Mouse (Mus musculus): ENCODE data around the gene Relch. TPM values are rescaled to one million over a fixed set of nuclear protein-coding genes. Genes with fewer than 3 reads are reported as not detected.
A peak's percentile ranks its signal among the peaks of the same experiment; 100 is the strongest.

Relch gene
- 48.5 and 58.1 TPM in 2 replicates for polyA plus RNA-seq (2012; rRNA removed)

- WGBS: under 1% methylated on average over 41 of the region's 41 CpGs
- no peak for TF ChIP-seq CTCF (IDR thresholded peaks at IDR 0.05; ENCODE audit: borderline replicate concordance, insufficient read depth, low read depth, low read length)
- peak; percentile 93 for TF ChIP-seq POLR2A (IDR thresholded peaks at IDR 0.05; ENCODE audit: borderline replicate concordance, insufficient read depth, low read length)
- H3K4me1 ChIP-seq (ENCODE audit: control insufficient read depth, insufficient read depth, low read length): peaks cover 8% of the 10 kb centered on the region; the same call in 1 of the 2 replicates
- peak within 1 kb of the TSS; percentile 90 for H3K4me3 ChIP-seq (replicated peaks; ENCODE audit: insufficient read depth, low read depth, low read length)
- DNase-seq: peak; percentile 94 to 98
- peak within 1 kb of the TSS; percentile 73 for H3K27ac ChIP-seq (ENCODE audit: insufficient read depth, low read length)
- no peaks in the 10 kb centered on the region for H3K27me3 ChIP-seq (ENCODE audit: control insufficient read depth, insufficient read depth, low read length)
Measured at GRCm38 (mm10) chr1:105663171-105663961, at the start of gene Relch, which contains the start of gene Pign. Gene Relch (plus strand): TSS chr1:105663861. Gene Pign (minus strand): TSS chr1:105663677.

DNA sequence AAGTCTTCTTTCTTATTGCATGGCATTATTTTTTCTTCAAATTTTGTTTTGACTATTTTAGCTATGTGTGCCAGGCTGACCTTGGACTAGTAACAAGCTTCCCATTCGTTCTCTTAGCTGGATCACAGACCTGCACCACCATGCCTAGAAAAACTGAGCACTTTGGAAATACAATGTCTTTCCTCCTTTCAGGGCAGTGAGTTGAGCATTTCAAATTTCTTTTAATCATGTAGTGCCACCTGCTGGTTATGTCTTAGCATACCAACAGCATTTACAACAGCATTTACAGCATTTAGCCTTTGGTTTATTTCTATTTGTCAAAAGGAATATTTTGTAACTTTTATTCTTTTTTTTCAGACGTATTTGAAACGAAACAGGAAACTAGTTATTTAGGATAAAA lies 33.2 kb upstream of the Relch start:
- TF ChIP-seq CTCF (IDR thresholded peaks at IDR 0.05; ENCODE audit: borderline replicate concordance, insufficient read depth, low read depth, low read length) (peak; percentile 14; the same call in 1 of the 2 replicates), POLR2A (IDR thresholded peaks at IDR 0.05; ENCODE audit: borderline replicate concordance, insufficient read depth, low read length) (no peak)
- WGBS: 23% methylated on average over 3 of the region's 3 CpGs

GRCm38 (mm10) chr1:105644093-105644492 lies 19.6 kb upstream of the Relch start:
- Histone ChIP-seq H3K27ac (ENCODE audit: insufficient read depth, low read length) (no peak overlapping the region), H3K27me3 (ENCODE audit: control insufficient read depth, insufficient read depth, low read length) (no peaks in the 10 kb centered on the region), H3K4me1 (ENCODE audit: control insufficient read depth, insufficient read depth, low read length) (no peaks in the 10 kb centered on the region), H3K4me3 (replicated peaks; ENCODE audit: insufficient read depth, low read depth, low read length) (no peak overlapping the region)
- WGBS: 84% methylated on average over 3 of the region's 3 CpGs
- DNase-seq: no peak
- no peak for TF ChIP-seq CTCF (IDR thresholded peaks at IDR 0.05; ENCODE audit: borderline replicate concordance, insufficient read depth, low read depth, low read length)
- TF ChIP-seq POLR2A (IDR thresholded peaks at IDR 0.05; ENCODE audit: borderline replicate concordance, insufficient read depth, low read length): no peak

More for the DNA sequence above, 33.2 kb upstream of the Relch start:
- H3K4me1 ChIP-seq (ENCODE audit: control insufficient read depth, insufficient read depth, low read length): no peaks in the 10 kb centered on the region
- H3K4me3 ChIP-seq (replicated peaks; ENCODE audit: insufficient read depth, low read depth, low read length): no peak overlapping the region
- no peaks in the 10 kb centered on the region for H3K27me3 ChIP-seq (ENCODE audit: control insufficient read depth, insufficient read depth, low read length)
- DNase-seq: peak; percentile 20 to 62
- no peak overlapping the region for H3K27ac ChIP-seq (ENCODE audit: insufficient read depth, low read length)

DNA sequence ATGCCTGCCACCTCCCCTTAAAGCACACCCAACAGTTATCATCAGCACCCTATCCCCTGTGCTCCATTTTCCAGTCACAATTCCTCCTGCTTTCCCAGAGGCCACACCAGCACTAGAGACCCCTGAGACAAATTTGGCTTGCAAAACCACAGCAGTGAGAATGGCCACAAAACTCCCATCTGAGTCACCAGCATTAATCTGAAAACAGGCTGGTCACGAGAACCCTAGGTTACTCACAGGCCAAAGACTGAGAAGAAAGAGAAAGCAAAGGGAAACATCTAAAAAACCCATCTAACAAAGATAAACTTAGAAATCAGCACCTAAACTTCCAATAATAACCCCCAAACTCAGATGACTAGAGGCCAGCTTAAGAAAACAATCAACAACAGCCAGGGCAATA lies 13.0 kb upstream of the Relch start:
- DNase-seq: no peak
- TF ChIP-seq CTCF (IDR thresholded peaks at IDR 0.05; ENCODE audit: borderline replicate concordance, insufficient read depth, low read depth, low read length) (no peak), POLR2A (IDR thresholded peaks at IDR 0.05; ENCODE audit: borderline replicate concordance, insufficient read depth, low read length) (no peak)
- Histone ChIP-seq H3K27ac (ENCODE audit: insufficient read depth, low read length) (no peak overlapping the region), H3K27me3 (ENCODE audit: control insufficient read depth, insufficient read depth, low read length) (no peaks in the 10 kb centered on the region), H3K4me1 (ENCODE audit: control insufficient read depth, insufficient read depth, low read length) (no peaks in the 10 kb centered on the region), H3K4me3 (replicated peaks; ENCODE audit: insufficient read depth, low read depth, low read length) (no peak overlapping the region)
- WGBS: 92% methylated on average over 1 of the region's 1 CpGs

- no peak for DNase-seq
- Histone ChIP-seq H3K4me1 (ENCODE audit: control insufficient read depth, insufficient read depth, low read length) (no peaks in the 10 kb centered on the region), H3K27me3 (ENCODE audit: control insufficient read depth, insufficient read depth, low read length) (no peaks in the 10 kb centered on the region), H3K27ac (ENCODE audit: insufficient read depth, low read length) (no peak overlapping the region), H3K4me3 (replicated peaks; ENCODE audit: insufficient read depth, low read depth, low read length) (no peak overlapping the region)
- no peak for TF ChIP-seq POLR2A (IDR thresholded peaks at IDR 0.05; ENCODE audit: borderline replicate concordance, insufficient read depth, low read length)
- TF ChIP-seq CTCF (IDR thresholded peaks at IDR 0.05; ENCODE audit: borderline replicate concordance, insufficient read depth, low read depth, low read length): no peak
- WGBS: 96% methylated on average over 1 of the region's 1 CpGs
Measured at GRCm38 (mm10) chr1:105653981-105654380, 9.7 kb upstream of the Relch start.

GRCm38 (mm10) chr1:105660015-105660414 lies 3.6 kb upstream of the Relch start:
- Histone ChIP-seq H3K4me1 (ENCODE audit: control insufficient read depth, insufficient read depth, low read length) (no peaks in the 10 kb centered on the region), H3K27me3 (ENCODE audit: control insufficient read depth, insufficient read depth, low read length) (no peaks in the 10 kb centered on the region), H3K27ac (ENCODE audit: insufficient read depth, low read length) (no peak overlapping the region), H3K4me3 (replicated peaks; ENCODE audit: insufficient read depth, low read depth, low read length) (no peak overlapping the region)
- peak; percentile 51 for TF ChIP-seq CTCF (IDR thresholded peaks at IDR 0.05; ENCODE audit: borderline replicate concordance, insufficient read depth, low read depth, low read length)
- TF ChIP-seq POLR2A (IDR thresholded peaks at IDR 0.05; ENCODE audit: borderline replicate concordance, insufficient read depth, low read length): no peak
- DNase-seq: peak in 1 of 2 experiments; percentile 61
- 15% methylated on average over 3 of the region's 3 CpGs for WGBS

GRCm38 (mm10) chr1:105662820-105663170 lies 866 bp upstream of the Relch start:
- DNase-seq: no peak
- Histone ChIP-seq H3K27ac (ENCODE audit: insufficient read depth, low read length) (no peak overlapping the region), H3K4me3 (replicated peaks; ENCODE audit: insufficient read depth, low read depth, low read length) (peak overlapping the region; percentile 90), H3K4me1 (ENCODE audit: control insufficient read depth, insufficient read depth, low read length) (peaks cover 8% of the 10 kb centered on the region; the same call in 1 of the 2 replicates), H3K27me3 (ENCODE audit: control insufficient read depth, insufficient read depth, low read length) (no peaks in the 10 kb centered on the region)
- 10% methylated on average over 6 of the region's 6 CpGs for WGBS
- no peak for TF ChIP-seq POLR2A (IDR thresholded peaks at IDR 0.05; ENCODE audit: borderline replicate concordance, insufficient read depth, low read length)
- no peak for TF ChIP-seq CTCF (IDR thresholded peaks at IDR 0.05; ENCODE audit: borderline replicate concordance, insufficient read depth, low read depth, low read length)
